Mouse (Mus musculus): Measurements from ENCODE around the gene Ttf2. TPM values are rescaled to one million over a fixed set of nuclear protein-coding genes. Genes with fewer than 3 reads are reported as not detected.
A peak's percentile ranks its signal among the peaks of the same experiment; 100 is the strongest.

The Ttf2 gene
- polyA plus RNA-seq, 1 experiment from 2014 or later, result 11.2 TPM

- Histone ChIP-seq H3K27ac (replicated peaks) (no peak overlapping the region), H3K4me2 (replicated peaks) (no peak overlapping the region)
Measured at GRCm38 (mm10) chr3:100911026-100911425, 58.4 kb downstream of the Ttf2 start.

GRCm38 (mm10) chr3:100910621-100911020, 58.8 kb downstream of the Ttf2 start:
- Histone ChIP-seq H3K36me3 (no peaks in the 10 kb centered on the region), H3K27ac (replicated peaks) (no peak overlapping the region), H3K9ac (no peak overlapping the region), H3K27me3 (no peaks in the 10 kb centered on the region), H3K9me3 (replicated peaks) (no peaks in the 10 kb centered on the region), H3K4me1 (peaks cover 6% of the 10 kb centered on the region), H3K4me3 (replicated peaks) (no peak overlapping the region), H3K4me2 (replicated peaks) (no peak overlapping the region)
- no peak for ATAC-seq (ENCODE audit: insufficient number of reproducible peaks, low FRiP score, low TSS enrichment, low read depth)
- 40% methylated on average over 5 of the region's 5 CpGs for WGBS

More at GRCm38 (mm10) chr3:100911026-100911425, 58.4 kb downstream of the Ttf2 start:
- WGBS, result 55% methylated on average over 9 of the region's 9 CpGs
- Histone ChIP-seq H3K9me3 (replicated peaks) (no peaks in the 10 kb centered on the region), H3K4me1 (peaks cover 6% of the 10 kb centered on the region), H3K27me3 (no peaks in the 10 kb centered on the region), H3K9ac (no peak overlapping the region), H3K36me3 (no peaks in the 10 kb centered on the region), H3K4me3 (replicated peaks) (no peak overlapping the region)
- ATAC-seq (ENCODE audit: insufficient number of reproducible peaks, low FRiP score, low TSS enrichment, low read depth), result no peak

GRCm38 (mm10) chr3:100908594-100908993, 60.9 kb downstream of the Ttf2 start:
- H3K27me3 ChIP-seq, result no peaks in the 10 kb centered on the region
- H3K4me2 ChIP-seq (replicated peaks), result no peak overlapping the region
- no peaks in the 10 kb centered on the region for H3K9me3 ChIP-seq (replicated peaks)
- ATAC-seq (ENCODE audit: insufficient number of reproducible peaks, low FRiP score, low TSS enrichment, low read depth), result peak; percentile 37; the same call in 1 of the 2 replicates
- 25% methylated on average over 6 of the region's 6 CpGs for WGBS
- H3K4me3 ChIP-seq (replicated peaks), result no peak overlapping the region
- H3K36me3 ChIP-seq, result no peaks in the 10 kb centered on the region
- H3K27ac ChIP-seq (replicated peaks), result no peak overlapping the region
- H3K9ac ChIP-seq, result no peak overlapping the region
- peaks cover 6% of the 10 kb centered on the region for H3K4me1 ChIP-seq

- no peaks in the 10 kb centered on the region for H3K9me3 ChIP-seq (replicated peaks)
- H3K36me3 ChIP-seq, result no peaks in the 10 kb centered on the region
- H3K4me2 ChIP-seq (replicated peaks), result no peak overlapping the region
- H3K27me3 ChIP-seq, result no peaks in the 10 kb centered on the region
- H3K9ac ChIP-seq, result no peak overlapping the region
- peaks cover 6% of the 10 kb centered on the region for H3K4me1 ChIP-seq
- WGBS, result 36% methylated on average over 3 of the region's 3 CpGs
- H3K27ac ChIP-seq (replicated peaks), result no peak overlapping the region
- H3K4me3 ChIP-seq (replicated peaks), result no peak overlapping the region
- ATAC-seq (ENCODE audit: insufficient number of reproducible peaks, low FRiP score, low TSS enrichment, low read depth), result no peak
Measured at GRCm38 (mm10) chr3:100906916-100907315, 62.5 kb downstream of the Ttf2 start.

GRCm38 (mm10) chr3:100906128-100906527, 63.3 kb downstream of the Ttf2 start:
- Histone ChIP-seq H3K4me3 (replicated peaks) (no peak overlapping the region), H3K27ac (replicated peaks) (no peak overlapping the region), H3K27me3 (no peaks in the 10 kb centered on the region), H3K4me1 (peaks cover 6% of the 10 kb centered on the region), H3K9me3 (replicated peaks) (no peaks in the 10 kb centered on the region), H3K4me2 (replicated peaks) (no peak overlapping the region), H3K9ac (no peak overlapping the region), H3K36me3 (no peaks in the 10 kb centered on the region)
- WGBS, result 69% methylated on average over 6 of the region's 6 CpGs
- ATAC-seq (ENCODE audit: insufficient number of reproducible peaks, low FRiP score, low TSS enrichment, low read depth), result no peak

- H3K4me2 ChIP-seq (replicated peaks), result no peak overlapping the region
- H3K9me3 ChIP-seq (replicated peaks), result no peaks in the 10 kb centered on the region
- ATAC-seq (ENCODE audit: insufficient number of reproducible peaks, low FRiP score, low TSS enrichment, low read depth), result no peak
- H3K27ac ChIP-seq (replicated peaks), result no peak overlapping the region
- no peak overlapping the region for H3K9ac ChIP-seq
- no peaks in the 10 kb centered on the region for H3K27me3 ChIP-seq
- 85% methylated on average over 6 of the region's 6 CpGs for WGBS
- no peaks in the 10 kb centered on the region for H3K4me1 ChIP-seq
- H3K4me3 ChIP-seq (replicated peaks), result no peak overlapping the region
- no peaks in the 10 kb centered on the region for H3K36me3 ChIP-seq
Measured at GRCm38 (mm10) chr3:100895500-100895899, 74.0 kb downstream of the Ttf2 start.

- no peak overlapping the region for H3K4me2 ChIP-seq (replicated peaks)
- H3K4me3 ChIP-seq (replicated peaks), result no peak overlapping the region
- no peaks in the 10 kb centered on the region for H3K9me3 ChIP-seq (replicated peaks)
- H3K27ac ChIP-seq (replicated peaks), result no peak overlapping the region
- no peak overlapping the region for H3K9ac ChIP-seq
- no peaks in the 10 kb centered on the region for H3K27me3 ChIP-seq
- H3K4me1 ChIP-seq, result no peaks in the 10 kb centered on the region
- ATAC-seq (ENCODE audit: insufficient number of reproducible peaks, low FRiP score, low TSS enrichment, low read depth), result no peak
- H3K36me3 ChIP-seq, result no peaks in the 10 kb centered on the region
- 64% methylated on average over 11 of the region's 11 CpGs for WGBS
Measured at GRCm38 (mm10) chr3:100892383-100893335, 76.8 kb downstream of the Ttf2 start.

GRCm38 (mm10) chr3:100890406-100890805, 79.1 kb downstream of the Ttf2 start:
- Histone ChIP-seq H3K4me3 (replicated peaks) (no peak overlapping the region), H3K9ac (no peak overlapping the region), H3K27me3 (no peaks in the 10 kb centered on the region), H3K9me3 (replicated peaks) (no peaks in the 10 kb centered on the region), H3K4me2 (replicated peaks) (no peak overlapping the region), H3K27ac (replicated peaks) (no peak overlapping the region), H3K36me3 (no peaks in the 10 kb centered on the region), H3K4me1 (no peaks in the 10 kb centered on the region)
- 84% methylated on average over 3 of the region's 3 CpGs for WGBS
- no peak for ATAC-seq (ENCODE audit: insufficient number of reproducible peaks, low FRiP score, low TSS enrichment, low read depth)

- no peaks in the 10 kb centered on the region for H3K9me3 ChIP-seq (replicated peaks)
- H3K27ac ChIP-seq (replicated peaks), result no peak overlapping the region
- 88% methylated on average over 1 of the region's 1 CpGs for WGBS
- H3K4me1 ChIP-seq, result no peaks in the 10 kb centered on the region
- H3K4me3 ChIP-seq (replicated peaks), result no peak overlapping the region
- no peak overlapping the region for H3K4me2 ChIP-seq (replicated peaks)
- H3K36me3 ChIP-seq, result no peaks in the 10 kb centered on the region
- H3K9ac ChIP-seq, result no peak overlapping the region
- no peak for ATAC-seq (ENCODE audit: insufficient number of reproducible peaks, low FRiP score, low TSS enrichment, low read depth)
- no peaks in the 10 kb centered on the region for H3K27me3 ChIP-seq
Measured at GRCm38 (mm10) chr3:100889234-100889633, 80.2 kb downstream of the Ttf2 start.

Other genes with a start within 250 kb of the Ttf2 start
- 0.70 and 0.80 TPM in 2 replicates for gene Vtcn1, start 144.2 kb downstream of the Ttf2 start, polyA plus RNA-seq (2015; fragmentation: Nextera tagmentation; extraction: Ambion mirVana)
- 6.5 and 7.1 TPM in 2 replicates for gene Trim45, start 47.5 kb downstream of the Ttf2 start, polyA plus RNA-seq (2015; fragmentation: Nextera tagmentation; extraction: Ambion mirVana)
- 0.15 and 0.21 TPM in 2 replicates for gene Cd101, start 59.9 kb upstream of the Ttf2 start, polyA plus RNA-seq (2015; fragmentation: Nextera tagmentation; extraction: Ambion mirVana)
- gene Ptgfrn, start 140.6 kb upstream of the Ttf2 start, polyA plus RNA-seq (2015; fragmentation: Nextera tagmentation; extraction: Ambion mirVana), result 7.4 and 9.8 TPM in 2 replicates